Mouse (Mus musculus) liver, postnatal 0 days (tissue): ENCODE measurements around the gene Sema3c. TPM values are rescaled to one million over a fixed set of nuclear protein-coding genes. Genes with fewer than 3 reads are reported as not detected.

Experiments used
- ATAC-seq: fragments of 200-750 bp; cut with Nextera tagmentation; 2 replicates; pipeline ENCODE4 v1.8.0; 2017; ENCODE audit warnings: mild to moderate bottlenecking, moderate library complexity
- DNase-seq: peaks from one replicate; pipeline ENCODE4 v3.0.0-alpha.2; 2016
- H3K27ac ChIP-seq: fragments of 300-500 bp; sonication (generic); 2 replicates; pipeline ENCODE4 v1.5.1; 2014; ENCODE audit warnings: antibody characterized with exemption, moderate library complexity, mild to moderate bottlenecking, low read depth
- H3K27me3 ChIP-seq: fragments of 300-500 bp; sonication (generic); 2 replicates; pipeline ENCODE4 v1.6.1; 2014; ENCODE audit warnings: low read length, control low read depth, mixed read lengths; ENCODE audit not compliant: insufficient read depth
- H3K36me3 ChIP-seq: fragments of 300-500 bp; sonication (generic); replicated peaks from 2 replicates; pipeline ENCODE4 v1.6.1; 2014; ENCODE audit warnings: mild to moderate bottlenecking, control low read depth, low read length, moderate library complexity, mixed read lengths; ENCODE audit not compliant: insufficient read depth
- H3K4me1 ChIP-seq: fragments of 300-500 bp; sonication (generic); 2 replicates; pipeline ENCODE4 v1.6.1; 2014; ENCODE audit warnings: antibody characterized with exemption, mild to moderate bottlenecking, control low read depth; ENCODE audit not compliant: insufficient read depth
- H3K4me2 ChIP-seq: fragments of 300-500 bp; sonication (generic); 2 replicates; pipeline ENCODE4 v1.6.1; 2014; ENCODE audit warnings: low read depth, mild to moderate bottlenecking, low read length, moderate library complexity, mixed read lengths
- H3K4me3 ChIP-seq: fragments of 300-500 bp; sonication (generic); 2 replicates; pipeline ENCODE4 v1.5.1; 2014; ENCODE audit warnings: low read depth, low read length
- H3K9ac ChIP-seq: fragments of 300-500 bp; sonication (generic); replicated peaks from 2 replicates; pipeline ENCODE4 v1.6.1; 2014; ENCODE audit warnings: mild to moderate bottlenecking, moderate library complexity
- H3K9me3 ChIP-seq: fragments of 300-500 bp; sonication (generic); 2 replicates; pipeline ENCODE4 v1.6.1; 2016; ENCODE audit warnings: mild to moderate bottlenecking, control low read depth, low read length, mixed read lengths
- CTCF ChIP-seq: sonication (generic); IDR thresholded peaks from 2 replicates; pipeline ENCODE4 v1.5.1; 2016; ENCODE audit warnings: antibody characterized with exemption, low read depth
- EP300 ChIP-seq: IDR thresholded peaks from 2 replicates; pipeline ENCODE4 v1.6.1; 2016; ENCODE audit warnings: antibody characterized with exemption, low read depth, mild to moderate bottlenecking
- WGBS: fragments of 180-500 bp; shearing (Covaris S2); extraction: QIAGEN DNeasy Blood & Tissue Kit; methylation state at CpG from one replicate; pipeline ENCODE4 v1.1.7; 2014; ENCODE audit not compliant: insufficient replicate concordance; 5-methylcytosine and 5-hydroxymethylcytosine counted together
- polyA plus RNA-seq: library from polyadenylated mRNA; unstranded; fragments of >200 nt; fragmentation: Nextera tagmentation; extraction: Ambion mirVana; gene quantifications from 2 replicates; pipeline ENCODE4 v1.2.1, GENCODE M21; 2015

Sema3c gene
- polyA plus RNA-seq, 1 experiment from 2014 or later, result 0.53 TPM

DNA sequence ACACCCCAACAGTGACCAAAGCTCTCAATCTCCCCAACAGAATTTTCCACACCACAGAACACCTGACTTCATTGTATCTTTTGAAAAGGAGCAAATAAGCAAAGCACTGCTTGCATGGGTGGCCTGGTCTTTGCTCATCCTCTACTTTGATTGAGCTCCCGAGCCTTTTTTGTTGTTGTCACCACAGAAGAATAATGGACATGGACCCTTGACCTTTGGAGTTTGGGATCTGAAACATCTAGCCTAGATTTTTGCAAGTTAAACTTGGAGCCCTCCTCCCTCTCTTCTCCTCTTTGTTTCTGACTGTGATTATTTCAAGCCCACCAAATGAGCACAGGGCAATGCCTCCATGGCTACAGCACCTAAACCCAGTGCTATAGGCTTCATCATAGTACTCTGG is 54.5 kb downstream of the Sema3c start:
- TF ChIP-seq EP300, result no peak
- no peak for TF ChIP-seq CTCF
- Histone ChIP-seq H3K36me3 (no peaks in the 10 kb centered on the region), H3K27me3 (no peaks in the 10 kb centered on the region), H3K9ac (no peak overlapping the region), H3K4me3 (no peak overlapping the region), H3K27ac (no peak overlapping the region), H3K4me1 (no peaks in the 10 kb centered on the region), H3K9me3 (no peaks in the 10 kb centered on the region), H3K4me2 (no peak overlapping the region)
- WGBS, result 63% methylated on average over 1 of the region's 1 CpGs
- DNase-seq, result no peak
- no peak for ATAC-seq

GRCm38 (mm10) chr5:17629599-17629998 is 55.5 kb downstream of the Sema3c start:
- ATAC-seq (no peak), DNase-seq (no peak)
- Histone ChIP-seq H3K9ac (no peak overlapping the region), H3K27ac (no peak overlapping the region), H3K4me3 (no peak overlapping the region), H3K36me3 (no peaks in the 10 kb centered on the region), H3K4me2 (no peak overlapping the region), H3K27me3 (no peaks in the 10 kb centered on the region), H3K9me3 (no peaks in the 10 kb centered on the region), H3K4me1 (no peaks in the 10 kb centered on the region)
- TF ChIP-seq EP300 (no peak), CTCF (no peak)
- WGBS, result 83% methylated on average over 3 of the region's 3 CpGs

GRCm38 (mm10) chr5:17639519-17639918 is 65.4 kb downstream of the Sema3c start:
- Histone ChIP-seq H3K27ac (no peak overlapping the region), H3K9me3 (no peaks in the 10 kb centered on the region), H3K4me2 (no peak overlapping the region), H3K4me1 (no peaks in the 10 kb centered on the region), H3K36me3 (no peaks in the 10 kb centered on the region), H3K9ac (no peak overlapping the region), H3K27me3 (no peaks in the 10 kb centered on the region), H3K4me3 (no peak overlapping the region)
- DNase-seq (no peak), ATAC-seq (no peak)
- WGBS, result 72% methylated on average over 3 of the region's 3 CpGs
- TF ChIP-seq EP300 (no peak), CTCF (no peak)

DNA sequence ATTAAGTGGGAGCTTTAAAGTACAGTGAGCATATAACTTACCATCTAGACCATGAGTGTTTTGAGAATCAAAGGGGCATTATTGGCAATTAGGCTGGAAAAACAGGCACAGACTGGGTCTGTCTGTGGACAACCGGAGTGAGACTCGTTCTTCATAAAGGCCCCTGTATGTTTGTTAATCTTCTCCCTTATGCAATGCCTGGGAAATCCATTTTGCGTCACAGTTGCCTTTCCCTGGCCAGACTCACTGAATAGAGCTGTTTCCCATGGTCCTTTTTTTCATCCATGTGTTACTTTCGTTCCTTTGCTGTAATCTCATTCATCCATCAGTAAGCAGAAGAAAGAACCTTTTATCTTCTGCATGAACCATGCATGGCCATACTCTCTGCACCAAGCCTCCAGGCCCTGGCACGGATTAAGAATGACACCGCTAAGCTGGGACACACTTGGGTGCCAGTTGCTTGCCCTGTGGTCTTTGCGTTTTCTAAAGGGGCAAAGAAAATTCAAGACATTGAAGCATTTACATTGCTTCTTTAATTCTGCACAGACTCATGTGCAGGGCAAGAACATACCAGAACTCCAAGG is 73.7 kb downstream of the Sema3c start:
- no peak overlapping the region for H3K4me3 ChIP-seq
- no peaks in the 10 kb centered on the region for H3K9me3 ChIP-seq
- no peak overlapping the region for H3K9ac ChIP-seq
- H3K4me2 ChIP-seq, result no peak overlapping the region
- no peak for DNase-seq
- no peak overlapping the region for H3K27ac ChIP-seq
- no peaks in the 10 kb centered on the region for H3K27me3 ChIP-seq
- no peak for ATAC-seq
- WGBS, result 71% methylated on average over 7 of the region's 7 CpGs
- TF ChIP-seq CTCF (no peak), EP300 (no peak)
- H3K36me3 ChIP-seq, result no peaks in the 10 kb centered on the region
- H3K4me1 ChIP-seq, result no peaks in the 10 kb centered on the region

- H3K27ac ChIP-seq, result no peak overlapping the region
- H3K4me2 ChIP-seq, result no peak overlapping the region
- no peaks in the 10 kb centered on the region for H3K36me3 ChIP-seq
- ATAC-seq (no peak), DNase-seq (no peak)
- H3K4me3 ChIP-seq, result no peak overlapping the region
- no peaks in the 10 kb centered on the region for H3K27me3 ChIP-seq
- H3K9ac ChIP-seq, result no peak overlapping the region
- H3K9me3 ChIP-seq, result no peaks in the 10 kb centered on the region
- WGBS, result 11% methylated on average over 1 of the region's 1 CpGs
- H3K4me1 ChIP-seq, result no peaks in the 10 kb centered on the region
- TF ChIP-seq CTCF (no peak), EP300 (no peak)
Observed at GRCm38 (mm10) chr5:17648865-17649542, 74.9 kb downstream of the Sema3c start.

DNA sequence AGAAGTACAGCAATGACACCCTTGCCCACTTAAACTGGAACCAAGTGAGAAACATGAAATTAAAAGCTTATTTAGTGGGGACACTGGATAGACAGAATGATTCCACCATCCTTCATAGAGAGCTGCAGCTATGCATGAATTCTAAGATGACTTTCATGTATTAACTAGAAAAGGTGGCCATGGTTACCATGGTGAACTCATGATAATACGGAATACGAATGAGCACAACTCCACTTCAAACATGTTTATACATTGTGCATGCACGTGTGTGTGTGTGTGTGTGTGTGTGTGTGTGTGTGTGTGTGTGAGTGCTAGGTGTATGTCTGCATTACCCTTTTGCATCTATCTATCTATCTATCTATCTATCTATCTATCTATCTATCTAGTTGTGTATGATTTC is 87.1 kb downstream of the Sema3c start:
- no peaks in the 10 kb centered on the region for H3K36me3 ChIP-seq
- no peak overlapping the region for H3K4me2 ChIP-seq
- H3K9me3 ChIP-seq, result no peaks in the 10 kb centered on the region
- no peaks in the 10 kb centered on the region for H3K4me1 ChIP-seq
- DNase-seq (no peak), ATAC-seq (no peak)
- no peaks in the 10 kb centered on the region for H3K27me3 ChIP-seq
- H3K4me3 ChIP-seq, result no peak overlapping the region
- H3K27ac ChIP-seq, result no peak overlapping the region
- 67% methylated on average over 3 of the region's 3 CpGs for WGBS
- no peak for TF ChIP-seq EP300
- TF ChIP-seq CTCF, result no peak
- no peak overlapping the region for H3K9ac ChIP-seq
